20 mouse cellular contexts compared by ENCODE assay signal in the genomic region with DNA sequence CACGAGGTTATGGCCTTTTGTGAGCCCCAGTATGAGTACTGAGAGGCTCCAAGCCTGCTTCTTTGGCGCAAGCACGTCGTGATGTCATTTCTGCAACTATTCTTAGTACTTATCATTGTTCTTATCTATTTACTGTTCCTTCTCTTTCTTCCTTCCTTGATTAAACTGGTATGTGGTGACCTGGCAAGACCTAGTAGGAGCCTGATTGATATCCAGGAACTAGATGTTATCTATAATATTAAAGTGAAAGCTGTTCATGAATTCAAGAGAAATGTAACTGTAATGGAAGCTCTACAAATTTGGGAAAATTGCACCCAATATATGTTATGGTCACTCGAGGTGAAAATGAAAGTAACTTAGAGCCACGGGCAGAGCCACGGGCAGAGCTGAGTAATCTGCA.
A peak's percentile ranks its signal among the peaks of the same experiment; 100 is the strongest.
DNase-seq lines count a peak whose midpoint lies in the region; ATAC-seq and TF ChIP-seq lines count a peak whose summit lies in the region.
"Had no signal": no experiment of that assay in that cellular context is flagged by ENCODE, and none has a peak within 500 bp of the region (broad histone marks: within the 10 kb centered on the region; RNA-seq: fewer than 3 reads in every experiment).

No protein-coding gene starts in this region.

- H3K9me3 ChIP-seq in CH12.LX (replicated peaks; ENCODE audit: low read length) = peaks cover 8% of the 10 kb centered on the region
- peaks cover 4% of the 10 kb centered on the region; the same call in 1 of the 2 replicates for H3K9me3 ChIP-seq in intestine, embryonic 16.5 days (ENCODE audit: control insufficient read depth, low read length)
- H3K9me3 ChIP-seq: hindbrain, embryonic 15.5 days; intestine, embryonic 15.5 days had no signal

- peak overlapping the region; percentile 56 for H3K4me2 ChIP-seq in CH12.LX (ENCODE audit: insufficient read depth, low read depth, poor library complexity, severe bottlenecking)
- H3K4me2 ChIP-seq in intestine, embryonic 16.5 days (ENCODE audit: low read depth, low read length) = no peak overlapping the region
- H3K4me2 ChIP-seq: embryonic facial prominence, embryonic 12.5 days; heart, embryonic 15.5 days; hindbrain, embryonic 15.5 days; intestine, embryonic 15.5 days had no signal

- peak overlapping the region in 1 of 3 experiments; percentile 18 for H3K4me3 ChIP-seq in CH12.LX (replicated peaks in 1 of 3; ENCODE audit: low read depth in 2 of 3, low read length in 2 of 3, poor library complexity in 1 of 3)
- H3K4me3 ChIP-seq in brown adipose tissue, adult 24 weeks (ENCODE audit: insufficient read depth, low read depth, low read length) = no peak overlapping the region
- no peak overlapping the region for H3K4me3 ChIP-seq in intestine, embryonic 16.5 days (ENCODE audit: low read length)
- H3K4me3 ChIP-seq: embryonic facial prominence, embryonic 12.5 days; gastrocnemius, adult 2 months; heart, embryonic 10.5 days; heart, embryonic 15.5 days; hindbrain, embryonic 15.5 days; intestine, embryonic 15.5 days had no signal

- in situ Hi-C loops in CH12.LX (cut with MboI; ENCODE audit: low pct_ligation_motif_present, low pct_unique_long_range_greater_than_20kb, low sequenced_read_pairs) = no loop called here

- no peaks in the 10 kb centered on the region for H3K27me3 ChIP-seq in CH12.LX (replicated peaks)
- H3K27me3 ChIP-seq in intestine, embryonic 16.5 days (replicated peaks; ENCODE audit: control insufficient read depth, insufficient read depth, low read length) = no peaks in the 10 kb centered on the region
- H3K27me3 ChIP-seq: embryonic facial prominence, embryonic 12.5 days; heart, embryonic 15.5 days; hindbrain, embryonic 15.5 days; intestine, embryonic 15.5 days had no signal

- no peaks in the 10 kb centered on the region for H3K36me3 ChIP-seq in CH12.LX (replicated peaks in 1 of 2; ENCODE audit: control insufficient read depth in 1 of 2, insufficient read depth in 1 of 2, low read length in 1 of 2)
- no peaks in the 10 kb centered on the region for H3K36me3 ChIP-seq in intestine, embryonic 16.5 days (ENCODE audit: control insufficient read depth, insufficient read depth, low read length)
- H3K36me3 ChIP-seq: embryonic facial prominence, embryonic 12.5 days; heart, embryonic 10.5 days; heart, embryonic 15.5 days; hindbrain, embryonic 15.5 days; intestine, embryonic 15.5 days had no signal

- no peak for TF ChIP-seq CTCF in CH12.LX (conservative IDR thresholded peaks at IDR 0.05 in 1 of 2, IDR thresholded peaks at IDR 0.05 in 1 of 2; ENCODE audit: low read depth in 2 of 2, low read length in 2 of 2)

- TF ChIP-seq EP300 in CH12.LX (IDR thresholded peaks at IDR 0.05; ENCODE audit: low read length) = no peak

- dilution Hi-C loops in CH12.LX (cut with MboI; ENCODE audit: extremely low pct_ligation_motif_present, extremely low pct_unique_long_range_greater_than_20kb, low sequenced_read_pairs) = no loop called here

- peak overlapping the region; percentile 1; the same call in 1 of the 2 replicates for H3K27ac ChIP-seq in CH12.LX (ENCODE audit: insufficient read depth, low read depth)
- peak overlapping the region; percentile 26; the same call in 1 of the 2 replicates for H3K27ac ChIP-seq in brown adipose tissue, adult 24 weeks (replicated peaks; ENCODE audit: low read depth, low read length)
- no peak overlapping the region for H3K27ac ChIP-seq in intestine, embryonic 16.5 days (ENCODE audit: low read length)
- H3K27ac ChIP-seq: embryonic facial prominence, embryonic 12.5 days; gastrocnemius, adult 2 months; heart, embryonic 10.5 days; heart, embryonic 15.5 days; hindbrain, embryonic 15.5 days; intestine, embryonic 15.5 days had no signal

- no peak for ATAC-seq in intestine, embryonic 16.5 days
- ATAC-seq: intestine, embryonic 15.5 days had no signal

- H3K4me1 ChIP-seq in CH12.LX (ENCODE audit: control insufficient read depth in 1 of 2, insufficient read depth in 2 of 2) = peaks cover 2 to 9% of the 10 kb centered on the region in 2 experiments; a peak in 3 of 4 replicates
- H3K4me1 ChIP-seq in brown adipose tissue, adult 24 weeks (ENCODE audit: control insufficient read depth, insufficient read depth, insufficient read length, low read length) = no peaks in the 10 kb centered on the region; the same call in 1 of the 2 replicates
- H3K4me1 ChIP-seq in intestine, embryonic 16.5 days (ENCODE audit: control insufficient read depth, insufficient read depth, low read length) = no peaks in the 10 kb centered on the region
- H3K4me1 ChIP-seq: embryonic facial prominence, embryonic 12.5 days; heart, embryonic 10.5 days; heart, embryonic 15.5 days; hindbrain, embryonic 15.5 days; intestine, embryonic 15.5 days had no signal

- intact Hi-C loops in heart, postnatal 14 days (cut with DNase I) = no loop called here

- peak; percentile 84 for DNase-seq in heart, adult 11 months
- no peak for DNase-seq in heart, postnatal 14 days
- DNase-seq in 416B (ENCODE audit: low read depth) (peak; percentile 70), CH12.LX (ENCODE audit: extremely low read depth) (peak; percentile 27)
- DNase-seq in adrenal gland, adult 2 months = no peak
- DNase-seq in right cerebral cortex, postnatal 36 days (ENCODE audit: low spot score in 2 of 2) = no peak
- DNase-seq: adrenal gland, postnatal 10 days; cerebellum, adult 11-12 months; cerebellum, adult 9-10 months; cerebellum, postnatal 25 days; gastrocnemius, adult 2 months; gastrocnemius, postnatal 25 days; kidney, adult 2 months had no signal

- H3K9ac ChIP-seq in CH12.LX (ENCODE audit: insufficient read depth, low read depth) = peak overlapping the region; percentile 61
- no peak overlapping the region for H3K9ac ChIP-seq in intestine, embryonic 16.5 days (ENCODE audit: low read depth, low read length)
- H3K9ac ChIP-seq: embryonic facial prominence, embryonic 12.5 days; heart, embryonic 15.5 days; hindbrain, embryonic 15.5 days; intestine, embryonic 15.5 days had no signal

- no peaks in the 10 kb centered on the region for H3K79me2 ChIP-seq in CH12.LX (replicated peaks; ENCODE audit: control insufficient read depth, extremely low read depth, insufficient read depth, poor library complexity, severe bottlenecking)

- no peak for TF ChIP-seq POLR2A in CH12.LX (IDR thresholded peaks at IDR 0.05; ENCODE audit: low read depth, low read length)

- WGBS in intestine, embryonic 16.5 days = 90% methylated on average over 7 of the region's 7 CpGs

- no peak for TF ChIP-seq RAD21 in CH12.LX (IDR thresholded peaks at IDR 0.05; ENCODE audit: low read depth, low read length)

TF ChIP-seq in CH12.LX, 34 proteins besides CTCF, POLR2A, EP300 and RAD21:
- TF ChIP-seq TCF12 (IDR thresholded peaks at IDR 0.05; ENCODE audit: low read depth, low read length) (no peak), JUN (IDR thresholded peaks at IDR 0.05; ENCODE audit: insufficient read depth, low read depth, low read length) (no peak), SIN3A (IDR thresholded peaks at IDR 0.05; ENCODE audit: low read length) (no peak), UBTF (IDR thresholded peaks at IDR 0.05; ENCODE audit: low read depth, low read length) (no peak), MEF2A (IDR thresholded peaks at IDR 0.05; ENCODE audit: borderline replicate concordance, low read depth, low read length) (no peak), MAFK (IDR thresholded peaks at IDR 0.05; ENCODE audit: insufficient replicate concordance, low read length) (no peak), USF1 (IDR thresholded peaks at IDR 0.05; ENCODE audit: low read depth, low read length) (no peak), BHLHE40 (IDR thresholded peaks at IDR 0.05; ENCODE audit: low read depth, low read length) (0 out of 2 replicates have a peak, but pooled peaks have one; percentile 14), ZKSCAN1 (IDR thresholded peaks at IDR 0.05; ENCODE audit: borderline replicate concordance, low read depth, low read length) (no peak), HCFC1 (IDR thresholded peaks at IDR 0.05; ENCODE audit: low read depth, low read length) (no peak), PAX5 (IDR thresholded peaks at IDR 0.05; ENCODE audit: low read length) (no peak), MYC (IDR thresholded peaks at IDR 0.05; ENCODE audit: low read depth, low read length) (0 out of 2 replicates have a peak, but pooled peaks have one; percentile 19), RCOR1 (conservative IDR thresholded peaks at IDR 0.05; ENCODE audit: low read depth, low read length) (no peak), JUND (conservative IDR thresholded peaks at IDR 0.05; ENCODE audit: low read depth, low read length) (no peak), IRF4 (IDR thresholded peaks at IDR 0.05; ENCODE audit: low read depth, low read length) (no peak), ZC3H11A (IDR thresholded peaks at IDR 0.05; ENCODE audit: low read depth, low read length) (no peak), ETS1 (conservative IDR thresholded peaks at IDR 0.05; ENCODE audit: low read depth, low read length) (no peak), MAZ (IDR thresholded peaks at IDR 0.05; ENCODE audit: low read depth, low read length) (no peak), TBP (conservative IDR thresholded peaks at IDR 0.05; ENCODE audit: low read depth, low read length) (0 out of 2 replicates have a peak, but pooled peaks have one; percentile 48), MAX (IDR thresholded peaks at IDR 0.05; ENCODE audit: low read length) (peak; percentile 43; the same call in 1 of the 2 replicates), KAT2A (IDR thresholded peaks at IDR 0.05; ENCODE audit: insufficient replicate concordance, low read length) (no peak), SMC3 (IDR thresholded peaks at IDR 0.05; ENCODE audit: low read depth, low read length) (no peak), CHD1 (IDR thresholded peaks at IDR 0.05; ENCODE audit: low read depth, low read length) (no peak), ZMIZ1 (IDR thresholded peaks at IDR 0.05; ENCODE audit: low read depth, low read length) (no peak), POLR2AphosphoS2 (IDR thresholded peaks at IDR 0.05; ENCODE audit: low read depth, low read length) (no peak)

Comparison
In these comparisons a context has a peak if more than half of its experiments do, and no peak if none do; other contexts are left out.
1. DNase-seq: peak in heart, adult 11 months (single experiment), 416B (single experiment) and CH12.LX (single experiment); none in heart, postnatal 14 days (0 of 2), adrenal gland, adult 2 months (single experiment) and right cerebral cortex, postnatal 36 days (0 of 2).